Mouse (Mus musculus) hindbrain, embryonic 15.5 days (tissue): ENCODE measurements around the gene 1810009A15Rik. TPM values are rescaled to one million over a fixed set of nuclear protein-coding genes. Genes with fewer than 3 reads are reported as not detected.

Experiments used
- ATAC-seq: fragments of 200-750 bp; cut with Nextera tagmentation; 2 replicates; pipeline ENCODE4 v1.8.0; 2017; ENCODE audit warnings: low read depth, moderate number of reproducible peaks, moderate TSS enrichment; ENCODE audit not compliant: low FRiP score
- H3K27ac ChIP-seq: fragments of 300-500 bp; sonication (generic); replicated peaks from 2 replicates; pipeline ENCODE4 v1.5.1; 2015; ENCODE audit warnings: mild to moderate bottlenecking, inconsistent platforms
- H3K27me3 ChIP-seq: fragments of 300-500 bp; sonication (generic); 2 replicates; pipeline ENCODE4 v1.6.1; 2015; ENCODE audit warnings: control low read depth, inconsistent platforms
- H3K36me3 ChIP-seq: fragments of 300-500 bp; sonication (generic); 2 replicates; pipeline ENCODE4 v1.6.1; 2015; ENCODE audit warnings: control low read depth, inconsistent platforms
- H3K4me1 ChIP-seq: fragments of 300-500 bp; sonication (generic); replicated peaks from 2 replicates; pipeline ENCODE4 v1.6.1; 2015; ENCODE audit warnings: control low read depth, inconsistent platforms
- H3K4me2 ChIP-seq: fragments of 300-500 bp; sonication (generic); 2 replicates; pipeline ENCODE4 v1.6.1; 2015; ENCODE audit warnings: moderate library complexity, mild to moderate bottlenecking, inconsistent platforms
- H3K4me3 ChIP-seq: fragments of 300-500 bp; sonication (generic); 2 replicates; pipeline ENCODE4 v1.5.1; 2015; ENCODE audit warnings: mild to moderate bottlenecking, inconsistent platforms
- H3K9ac ChIP-seq: fragments of 300-500 bp; sonication (generic); 2 replicates; pipeline ENCODE4 v1.6.1; 2015; ENCODE audit warnings: inconsistent platforms
- H3K9me3 ChIP-seq: fragments of 300-500 bp; sonication (generic); 2 replicates; pipeline ENCODE4 v1.6.1; 2016; ENCODE audit warnings: control low read depth, inconsistent platforms
- WGBS: fragments of 180-500 bp; shearing (Covaris S2); methylation state at CpG from one replicate; pipeline ENCODE4 v1.1.7; 2015; 5-methylcytosine and 5-hydroxymethylcytosine counted together
- microRNA-seq: library from miRNA; unstranded; fragments of <30 nt; microRNA quantifications from one replicate; pipeline ENCODE4, GENCODE M21; 2016
- polyA plus RNA-seq: library from polyadenylated mRNA; unstranded; fragments of >200 nt; fragmentation: Nextera tagmentation; extraction: Ambion mirVana; gene quantifications from 2 replicates; pipeline ENCODE4 v1.2.1, GENCODE M21; 2015

1810009A15Rik gene
- polyA plus RNA-seq, 1 experiment from 2014 or later = 45.3 TPM

DNA sequence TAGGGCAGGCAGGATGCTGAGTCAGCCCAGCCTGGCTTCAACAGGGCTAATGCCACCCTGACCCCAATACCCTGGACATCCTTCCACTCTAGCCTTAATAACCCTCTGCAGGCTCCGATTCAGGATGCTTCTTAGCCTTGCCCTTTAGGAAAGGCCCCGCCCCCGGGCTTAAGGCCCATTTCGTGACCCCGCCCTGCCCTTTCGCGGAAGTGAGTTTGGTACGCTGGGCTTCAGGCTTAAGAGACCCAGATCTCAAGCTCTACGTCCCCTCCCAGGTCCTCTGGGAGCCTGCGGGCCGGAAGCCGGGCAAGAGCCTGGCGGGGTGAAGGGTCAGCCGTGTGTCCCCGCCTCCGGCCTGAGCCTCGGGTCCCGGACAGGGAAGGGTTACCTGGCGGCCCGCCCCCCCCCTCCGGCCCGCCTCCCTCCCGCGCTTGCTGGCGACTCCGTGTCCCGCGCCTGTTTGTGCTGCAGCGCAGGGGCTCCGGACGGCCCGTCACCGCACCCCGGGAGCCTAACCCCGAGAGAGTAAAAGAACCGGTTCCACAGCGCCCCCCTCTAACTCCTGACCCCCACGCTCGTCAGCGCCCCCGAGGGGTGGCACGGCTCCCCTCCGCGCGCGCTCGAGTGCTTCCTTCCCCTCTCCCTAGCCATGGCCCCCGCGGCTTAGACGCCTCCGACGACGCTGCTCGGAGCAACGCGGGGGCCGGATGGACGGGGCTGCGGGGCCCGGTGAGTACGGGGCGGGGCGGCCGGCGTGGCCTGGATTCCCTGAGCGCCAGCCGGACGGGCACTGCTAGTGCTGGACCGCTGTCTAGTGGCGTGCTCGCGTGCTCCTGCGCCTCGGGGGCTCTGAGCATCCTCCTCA lies 40.8 kb downstream of the 1810009A15Rik start, which contains the start of the genes Rom1 and Eml3:
Rom1 (minus strand) TSS at position 133 of the 865 bp plus-strand sequence.
Eml3 (plus strand) TSS at position 329 of the 865 bp plus-strand sequence.
- H3K27ac ChIP-seq = peak within 1 kb of the TSS; percentile 61; the same call in 1 of the 2 replicates
- H3K27me3 ChIP-seq = no peaks in the 10 kb centered on the region; the same call in 1 of the 2 replicates
- no peaks in the 10 kb centered on the region for H3K9me3 ChIP-seq
- peak; percentile 70 for ATAC-seq
- peak within 1 kb of the TSS; percentile 53 for H3K9ac ChIP-seq
- WGBS = under 1% methylated on average over 59 of the region's 74 CpGs
- H3K4me3 ChIP-seq = peak within 1 kb of the TSS; percentile 57
- H3K4me2 ChIP-seq = peak within 1 kb of the TSS; percentile 78
- H3K4me1 ChIP-seq = peaks cover 18% of the 10 kb centered on the region
- peaks cover 19% of the 10 kb centered on the region for H3K36me3 ChIP-seq

- WGBS = 19% methylated on average over 11 of the region's 11 CpGs
Observed at GRCm38 (mm10) chr19:8930117-8930516, 41.5 kb downstream of the 1810009A15Rik start.

GRCm38 (mm10) chr19:8930771-8931170 lies 42.1 kb downstream of the 1810009A15Rik start:
- no peak for ATAC-seq
- no peak overlapping the region for H3K4me3 ChIP-seq
- no peak overlapping the region for H3K27ac ChIP-seq
- H3K4me2 ChIP-seq = peak overlapping the region; percentile 78; the same call in 1 of the 2 replicates
- H3K9me3 ChIP-seq = no peaks in the 10 kb centered on the region
- 90% methylated on average over 7 of the region's 7 CpGs for WGBS
- H3K27me3 ChIP-seq = no peaks in the 10 kb centered on the region; the same call in 1 of the 2 replicates
- H3K4me1 ChIP-seq = peaks cover 18% of the 10 kb centered on the region
- H3K36me3 ChIP-seq = peaks cover 18% of the 10 kb centered on the region
- H3K9ac ChIP-seq = no peak overlapping the region

More at GRCm38 (mm10) chr19:8930117-8930516, 41.5 kb downstream of the 1810009A15Rik start:
- Histone ChIP-seq H3K4me3 (peak overlapping the region; percentile 57), H3K27me3 (no peaks in the 10 kb centered on the region; the same call in 1 of the 2 replicates), H3K4me2 (peak overlapping the region; percentile 78), H3K9ac (peak overlapping the region; percentile 53), H3K27ac (0 out of 2 replicates have a peak overlapping the region, but pooled peaks have one; percentile 61), H3K4me1 (peaks cover 18% of the 10 kb centered on the region), H3K9me3 (no peaks in the 10 kb centered on the region), H3K36me3 (peaks cover 19% of the 10 kb centered on the region)
- 0 out of 2 replicates have a peak, but pooled peaks have one; percentile 1 for ATAC-seq

GRCm38 (mm10) chr19:8936736-8937135 lies 48.1 kb downstream of the 1810009A15Rik start:
- Histone ChIP-seq H3K9ac (no peak overlapping the region), H3K36me3 (0 out of 2 replicates have a peak, but pooled peaks cover 2% of the 10 kb centered on the region), H3K4me3 (no peak overlapping the region), H3K4me2 (no peak overlapping the region), H3K27ac (no peak overlapping the region), H3K4me1 (peaks cover 12% of the 10 kb centered on the region), H3K9me3 (no peaks in the 10 kb centered on the region), H3K27me3 (no peaks in the 10 kb centered on the region)
- no peak for ATAC-seq
- WGBS = 84% methylated on average over 2 of the region's 2 CpGs

Small RNAs within 50 kb of the gene (microRNA-seq; reads per million reads assigned to microRNA genes)
- gene Mir5136 = not detected

Other genes starting within 250 kb of the 1810009A15Rik start
- gene Chrm1, start 225.1 kb upstream of the 1810009A15Rik start, polyA plus RNA-seq = 0.54 and 0.67 TPM in 2 replicates
- 170 and 175 TPM in 2 replicates for gene Slc3a2, start 165.5 kb upstream of the 1810009A15Rik start, polyA plus RNA-seq
- 91.9 and 96.1 TPM in 2 replicates for gene Wdr74, start 153.0 kb upstream of the 1810009A15Rik start, polyA plus RNA-seq
- gene 1700092M07Rik, start 148.1 kb upstream of the 1810009A15Rik start, polyA plus RNA-seq = 1.3 and 1.7 TPM in 2 replicates
- 113 and 122 TPM in 2 replicates for gene Stx5a, start 147.4 kb upstream of the 1810009A15Rik start, polyA plus RNA-seq
- 142 and 145 TPM in 2 replicates for gene Nxf1, start 131.8 kb upstream of the 1810009A15Rik start, polyA plus RNA-seq
- gene Tmem223, start 117.9 kb upstream of the 1810009A15Rik start, polyA plus RNA-seq = 213 and 214 TPM in 2 replicates
- gene Tmem179b, start 114.4 kb upstream of the 1810009A15Rik start, polyA plus RNA-seq = 31.6 and 33.1 TPM in 2 replicates
- 30.5 and 32.8 TPM in 2 replicates for gene Taf6l, start 102.4 kb upstream of the 1810009A15Rik start, polyA plus RNA-seq
- gene Polr2g, start 90.3 kb upstream of the 1810009A15Rik start, polyA plus RNA-seq = 133 and 144 TPM in 2 replicates
- 7.8 and 8.6 TPM in 2 replicates for gene Zbtb3, start 86.3 kb upstream of the 1810009A15Rik start, polyA plus RNA-seq
- gene Ttc9c, start 69.5 kb upstream of the 1810009A15Rik start, polyA plus RNA-seq = 56.8 and 58.6 TPM in 2 replicates
- 5.4 and 6.5 TPM in 2 replicates for gene Hnrnpul2, start 68.8 kb upstream of the 1810009A15Rik start, polyA plus RNA-seq
- not detected in 2 replicates for gene AC129217.1, start 59.1 kb upstream of the 1810009A15Rik start, polyA plus RNA-seq
- 101 and 104 TPM in 2 replicates for gene Bscl2, start 51.4 kb upstream of the 1810009A15Rik start, polyA plus RNA-seq
- 450 and 460 TPM in 2 replicates for gene Gng3, start 49.7 kb upstream of the 1810009A15Rik start, polyA plus RNA-seq
- 0.61 and 0.92 TPM in 2 replicates for gene Lrrn4cl, start 38.1 kb upstream of the 1810009A15Rik start, polyA plus RNA-seq
- gene Ubxn1, start 17.4 kb upstream of the 1810009A15Rik start, polyA plus RNA-seq = 141 and 145 TPM in 2 replicates
- 60.2 and 61.5 TPM in 2 replicates for gene Uqcc3, start 7.9 kb upstream of the 1810009A15Rik start, polyA plus RNA-seq
- gene Lbhd1, start 5.1 kb upstream of the 1810009A15Rik start, polyA plus RNA-seq = 43.0 and 45.2 TPM in 2 replicates
- not detected in 2 replicates for gene Gm49403, start 4.9 kb upstream of the 1810009A15Rik start, polyA plus RNA-seq
- gene Gm49416, start 73 bp downstream of the 1810009A15Rik start, polyA plus RNA-seq = not detected in 2 replicates
- 33.0 and 35.3 TPM in 2 replicates for gene Ints5, start 4.2 kb downstream of the 1810009A15Rik start, polyA plus RNA-seq
- gene Ganab, start 9.2 kb downstream of the 1810009A15Rik start, polyA plus RNA-seq = 83.0 and 84.9 TPM in 2 replicates
- gene B3gat3, start 31.5 kb downstream of the 1810009A15Rik start, polyA plus RNA-seq = 94.3 and 98.1 TPM in 2 replicates
- gene Rom1, start 40.5 kb downstream of the 1810009A15Rik start, polyA plus RNA-seq = 2.7 and 3.1 TPM in 2 replicates
- gene Eml3, start 40.7 kb downstream of the 1810009A15Rik start, polyA plus RNA-seq = 9.9 and 12.8 TPM in 2 replicates
- gene Mta2, start 53.0 kb downstream of the 1810009A15Rik start, polyA plus RNA-seq = 103 and 109 TPM in 2 replicates
- gene Tut1, start 65.0 kb downstream of the 1810009A15Rik start, polyA plus RNA-seq = 24.9 and 25.4 TPM in 2 replicates
- gene Eef1g, start 78.2 kb downstream of the 1810009A15Rik start, polyA plus RNA-seq = 289 TPM in 2 replicates
- 4.6 TPM in 2 replicates for gene Ahnak, start 100.4 kb downstream of the 1810009A15Rik start, polyA plus RNA-seq
- not detected in 2 replicates for gene Scgb1a1, start 199.1 kb downstream of the 1810009A15Rik start, polyA plus RNA-seq
- gene Asrgl1, start 246.8 kb downstream of the 1810009A15Rik start, polyA plus RNA-seq = 25.1 and 28.2 TPM in 2 replicates